Mouse (Mus musculus) left cerebral cortex, adult 18-20 months (tissue): ENCODE results near the gene Rnh1. TPM values are rescaled to one million over a fixed set of nuclear protein-coding genes. Genes with fewer than 3 reads are reported as not detected.

ENCODE experiments used
- DNase-seq, 2 experiments: peaks; one replicate each; pipeline ENCODE4 v3.0.0; 2021 to 2022; ENCODE audit warnings: low spot score in 2 of 2, mixed read lengths in 1 of 2
- long read RNA-seq, 2 experiments: library from polyadenylated mRNA; stranded (forward); transcript quantifications; one replicate each; pipeline ENCODE4 v2.0.0; 2021
- total RNA-seq, 2 experiments: library from RNA; stranded (reverse); gene quantifications; 2 replicates each; pipeline ENCODE4 v1.2.3; 2021

The Rnh1 gene
- total RNA-seq: 10 to 100 TPM; 39.0 to 43.2 TPM
- long read RNA-seq, experiment 1, transcript Rnh1-202 (10 exons, 1,656 nt): minor isoform, 16 of 56 reads
- long read RNA-seq, experiment 1, transcript Rnh1-201 (10 exons, 2,091 nt): major isoform, 32 of 56 reads
- long read RNA-seq, experiment 1, partial matches to known transcripts: 6 of 56 reads
- long read RNA-seq, experiment 1, other reads (novel, unspliced or antisense): 2 of 56 reads
- long read RNA-seq, experiment 2, transcript Rnh1-201 (10 exons, 2,091 nt): minor isoform, 16 of 51 reads
- long read RNA-seq, experiment 2, transcript Rnh1-202 (10 exons, 1,656 nt): major isoform, 24 of 51 reads
- long read RNA-seq, experiment 2, partial matches to known transcripts: 8 of 51 reads
- long read RNA-seq, experiment 2, other reads (novel, unspliced or antisense): 3 of 51 reads

DNA sequence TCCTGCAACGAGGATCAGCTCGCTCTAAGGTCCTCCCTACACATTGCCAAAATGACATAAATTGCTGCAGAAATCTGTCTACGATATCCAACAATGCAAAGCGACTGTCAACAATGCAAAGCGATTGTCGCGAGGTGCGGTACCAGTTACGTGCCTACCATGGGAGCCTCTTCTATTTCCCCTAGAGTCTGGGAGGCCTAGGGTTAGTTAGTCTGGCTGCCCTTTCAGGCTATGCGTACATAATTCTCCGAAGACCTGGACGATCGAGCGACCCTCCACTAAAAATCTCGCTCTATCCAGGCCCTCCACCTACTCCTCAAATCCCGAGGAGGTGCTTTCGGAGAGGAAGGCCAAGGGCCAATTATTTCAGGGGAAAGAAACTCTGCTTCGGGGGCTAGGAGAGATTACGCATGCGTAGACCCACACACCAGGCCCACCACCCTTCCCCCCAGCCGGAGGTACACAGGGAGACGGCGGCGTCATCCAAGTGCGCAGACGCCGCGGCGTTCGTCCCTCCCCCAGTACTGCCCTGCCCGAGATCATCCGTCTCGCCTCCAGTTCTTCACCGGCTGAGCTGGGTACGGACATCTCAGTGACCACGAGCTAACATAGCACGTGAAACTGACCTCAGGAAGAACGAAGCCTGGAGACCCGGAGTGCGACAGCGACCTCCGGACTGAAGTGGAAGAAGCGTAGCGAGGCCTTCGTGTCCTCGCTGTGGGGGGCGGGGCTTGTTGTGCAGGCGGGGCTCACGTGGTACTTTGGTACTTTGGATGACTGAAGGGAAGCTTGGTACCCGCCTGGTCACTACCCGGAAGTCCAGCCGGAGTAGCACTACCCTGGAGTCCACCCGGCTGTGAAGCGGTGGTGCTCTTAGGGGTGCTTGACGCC, at the start of gene Rnh1:
Gene Rnh1 (minus strand): TSS at position 742 of the 891 bp plus-strand sequence.
- DNase-seq: peak; percentile 91 to 92

DNA sequence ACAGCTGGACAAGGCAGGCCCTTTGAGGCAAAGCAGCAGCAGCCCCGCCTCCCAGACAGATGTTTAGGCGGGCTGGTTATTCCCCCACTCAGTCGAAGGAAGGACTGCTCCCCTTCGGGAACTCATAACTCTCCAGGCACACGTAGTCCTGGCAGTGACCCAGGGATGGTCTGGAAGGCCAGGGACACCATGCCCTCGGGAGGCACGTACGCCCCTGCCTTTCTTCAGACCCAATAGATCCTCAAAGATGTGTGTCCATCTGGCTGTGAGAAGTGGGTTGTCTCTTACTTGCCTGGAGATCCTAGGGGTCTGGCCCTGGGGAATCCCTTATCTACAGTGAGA, 49.4 kb upstream of the Rnh1 start:
- no peak for DNase-seq

DNA sequence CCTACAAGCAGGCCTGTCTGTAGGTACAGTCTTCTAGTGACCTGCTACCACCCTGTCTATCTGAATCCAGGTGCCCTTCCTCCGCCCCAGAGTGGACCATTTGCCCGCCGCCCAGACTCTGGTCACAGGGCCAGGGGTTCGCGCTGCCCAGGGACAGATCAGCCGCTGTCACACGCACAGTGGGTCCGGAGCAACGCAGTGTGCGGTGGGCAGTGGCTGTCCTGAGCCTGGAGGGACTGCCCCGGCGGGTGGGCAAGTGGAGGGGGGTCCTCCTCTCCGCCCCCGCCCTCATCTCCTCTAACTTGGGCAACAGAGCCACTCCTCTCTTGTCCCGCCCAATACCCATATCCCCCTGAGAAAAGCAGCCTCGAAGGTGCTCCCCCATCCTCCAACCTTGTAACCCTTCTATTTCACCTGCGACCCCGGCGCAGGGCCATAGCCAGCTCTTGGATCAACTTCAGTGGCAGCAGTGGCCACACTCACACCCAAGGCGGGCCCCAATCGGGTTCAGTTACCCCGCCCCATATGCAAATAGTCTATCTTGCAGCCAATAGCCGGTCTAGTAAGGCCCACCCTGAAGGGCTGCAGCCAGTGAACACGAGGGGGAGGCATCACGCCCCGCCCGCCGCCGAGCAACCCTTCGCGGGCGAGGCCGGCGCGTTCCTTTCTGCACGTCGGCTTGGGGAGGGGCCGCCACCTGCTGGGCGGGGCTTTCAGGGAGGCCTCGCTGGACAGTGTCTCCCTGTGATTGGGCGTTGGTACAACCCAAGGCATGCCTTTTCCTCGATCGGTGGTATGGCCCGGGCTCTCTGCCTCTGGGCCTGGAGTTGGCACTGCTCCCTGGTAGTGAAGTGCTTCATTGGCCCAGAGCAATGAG, 48.8 kb upstream of the Rnh1 start:
- DNase-seq: peak; percentile 90 to 94

DNA sequence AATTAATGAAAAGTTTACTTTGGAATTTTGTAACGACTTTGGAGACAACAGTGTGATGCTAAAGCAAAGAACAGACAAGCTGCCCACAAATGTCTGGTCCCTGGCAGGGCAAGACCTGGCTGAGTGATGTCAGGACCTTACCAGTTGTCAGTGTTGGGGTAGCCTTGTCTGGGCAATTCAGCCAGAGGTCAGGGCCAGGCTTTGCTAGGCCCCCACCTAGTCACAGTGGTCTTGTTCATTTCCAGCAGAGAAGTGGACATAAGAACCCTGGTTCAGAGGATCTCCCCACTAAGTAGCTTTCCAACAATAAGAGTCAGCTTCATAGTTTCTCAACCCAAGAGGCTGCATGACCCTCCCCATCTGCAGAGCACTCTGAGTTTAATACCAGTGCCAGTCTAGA, 47.7 kb upstream of the Rnh1 start:
- DNase-seq: no peak

DNA sequence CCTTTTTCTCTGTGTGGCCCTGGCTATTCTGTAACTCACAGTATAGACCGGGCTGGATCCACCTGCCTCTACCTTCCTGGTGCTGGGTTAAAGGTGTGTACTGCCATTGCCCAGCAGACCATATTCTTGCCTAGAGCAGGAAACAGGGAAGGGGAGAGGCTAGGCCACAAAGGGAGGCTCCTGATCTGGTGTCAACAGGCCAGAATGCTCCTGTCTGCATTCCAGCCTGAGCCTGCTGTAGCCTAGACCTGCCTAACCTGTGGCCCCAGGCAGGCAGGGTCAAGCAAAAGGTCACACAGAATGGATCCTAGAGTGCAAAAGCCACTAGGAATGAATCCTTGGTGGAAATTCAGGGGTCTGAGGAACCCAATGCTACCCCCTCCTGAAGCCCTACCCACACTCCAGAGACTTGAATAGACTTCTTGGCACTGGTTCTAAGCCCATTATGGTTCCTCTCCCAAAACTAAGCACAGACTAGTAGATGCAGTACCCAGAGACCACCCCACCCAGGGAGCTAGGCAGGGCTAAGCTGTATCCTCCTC, 47.0 kb upstream of the Rnh1 start:
- no peak for DNase-seq

DNA sequence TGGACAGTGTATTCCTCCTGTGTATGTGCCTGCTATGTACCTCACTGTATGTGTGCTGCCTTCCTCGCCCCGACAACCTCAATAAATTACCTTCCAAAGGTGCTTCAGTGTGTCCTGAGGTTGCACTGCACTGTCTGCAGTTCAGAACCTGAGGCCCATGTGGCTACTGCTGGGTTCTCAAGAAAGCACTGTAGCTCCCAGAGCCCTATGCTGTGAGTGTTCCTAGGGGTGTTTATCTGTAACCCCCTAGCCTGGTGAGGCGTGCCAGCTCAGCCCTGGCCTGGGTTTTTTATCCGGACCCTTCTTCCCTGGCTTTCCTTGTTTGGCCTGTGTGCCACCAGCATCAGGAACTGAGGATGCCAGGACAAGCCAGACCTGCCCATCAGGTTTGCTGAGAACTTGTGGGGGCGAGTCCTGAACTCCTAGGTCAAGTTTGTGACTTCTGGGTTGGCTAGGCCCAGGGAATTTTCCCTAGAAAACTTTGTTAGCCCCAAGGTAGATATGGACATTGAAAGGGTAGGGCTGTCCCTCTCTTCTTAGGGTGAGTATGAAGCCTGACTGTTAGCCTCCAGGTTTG, 46.0 kb upstream of the Rnh1 start:
- no peak for DNase-seq

DNA sequence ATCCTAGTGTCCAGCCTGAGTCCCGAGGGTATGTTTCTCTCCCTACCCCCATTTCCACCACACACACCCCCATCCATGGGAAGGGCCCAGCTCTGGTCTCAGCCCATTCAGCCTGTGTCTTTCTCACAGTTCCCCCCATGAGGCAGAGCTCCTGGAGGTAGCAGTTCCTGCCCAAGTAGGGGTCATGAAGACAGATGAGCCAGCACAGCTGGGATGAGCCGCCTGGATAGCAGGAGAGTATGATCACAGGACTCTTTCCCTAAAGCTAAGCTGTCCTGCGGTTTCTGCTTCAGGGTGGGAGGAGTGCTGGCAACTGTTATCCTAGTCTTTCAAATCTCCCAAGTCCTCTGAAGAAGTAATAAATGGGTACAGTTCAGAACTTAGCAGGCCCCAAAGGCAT, 45.5 kb upstream of the Rnh1 start:
- no peak for DNase-seq

DNA sequence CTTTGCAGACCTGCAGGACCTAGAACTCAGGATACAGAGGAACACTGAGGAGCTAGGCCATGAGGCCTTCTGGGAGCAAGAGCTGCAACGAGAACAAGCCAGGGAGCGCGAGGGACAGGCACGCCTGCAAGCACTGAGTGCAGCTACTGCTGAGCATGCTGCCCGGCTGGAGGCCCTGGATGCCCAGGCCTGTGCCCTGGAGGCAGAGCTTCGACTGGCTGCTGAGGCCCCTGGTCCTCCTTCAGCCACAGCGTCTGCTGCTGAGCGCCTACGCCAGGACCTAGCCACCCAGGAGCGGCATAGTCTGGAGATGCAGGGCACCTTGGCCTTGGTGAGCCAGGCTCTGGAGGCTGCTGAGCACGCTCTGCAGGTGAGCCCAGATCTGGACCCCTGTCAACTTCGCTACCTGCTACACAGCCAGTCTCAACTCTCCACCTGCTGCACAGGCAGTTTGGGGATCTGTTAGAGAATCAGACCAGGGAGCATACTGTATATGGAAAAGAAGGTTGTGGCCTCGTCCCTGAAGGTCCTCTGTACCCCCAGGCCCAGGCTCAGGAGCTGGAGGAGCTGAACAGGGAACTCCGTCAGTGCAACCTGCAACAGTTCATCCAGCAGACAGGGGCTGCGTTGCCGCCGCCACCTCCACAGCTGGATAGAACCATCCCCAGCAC, 44.8 kb upstream of the Rnh1 start:
- no peak for DNase-seq

DNA sequence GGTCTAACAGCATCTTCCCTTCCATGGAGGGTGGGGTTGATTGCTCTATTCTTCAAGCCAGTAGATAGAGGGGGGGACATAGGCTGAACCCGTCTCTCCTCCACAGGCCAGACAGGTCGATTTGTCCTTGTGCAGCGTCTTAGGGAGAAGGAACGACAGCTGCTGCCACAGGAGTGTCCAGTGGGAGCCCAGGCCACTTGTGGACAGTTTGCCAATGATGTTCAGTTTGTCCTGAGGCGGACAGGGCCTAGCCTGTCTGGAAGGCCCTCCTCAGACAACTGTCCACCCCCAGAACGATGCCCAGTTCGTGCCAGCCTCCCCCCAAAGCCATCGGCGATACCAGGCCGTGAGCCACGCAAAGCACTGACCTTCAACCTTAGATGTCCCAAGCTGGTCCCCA, 44.2 kb upstream of the Rnh1 start:
- no peak for DNase-seq

DNA sequence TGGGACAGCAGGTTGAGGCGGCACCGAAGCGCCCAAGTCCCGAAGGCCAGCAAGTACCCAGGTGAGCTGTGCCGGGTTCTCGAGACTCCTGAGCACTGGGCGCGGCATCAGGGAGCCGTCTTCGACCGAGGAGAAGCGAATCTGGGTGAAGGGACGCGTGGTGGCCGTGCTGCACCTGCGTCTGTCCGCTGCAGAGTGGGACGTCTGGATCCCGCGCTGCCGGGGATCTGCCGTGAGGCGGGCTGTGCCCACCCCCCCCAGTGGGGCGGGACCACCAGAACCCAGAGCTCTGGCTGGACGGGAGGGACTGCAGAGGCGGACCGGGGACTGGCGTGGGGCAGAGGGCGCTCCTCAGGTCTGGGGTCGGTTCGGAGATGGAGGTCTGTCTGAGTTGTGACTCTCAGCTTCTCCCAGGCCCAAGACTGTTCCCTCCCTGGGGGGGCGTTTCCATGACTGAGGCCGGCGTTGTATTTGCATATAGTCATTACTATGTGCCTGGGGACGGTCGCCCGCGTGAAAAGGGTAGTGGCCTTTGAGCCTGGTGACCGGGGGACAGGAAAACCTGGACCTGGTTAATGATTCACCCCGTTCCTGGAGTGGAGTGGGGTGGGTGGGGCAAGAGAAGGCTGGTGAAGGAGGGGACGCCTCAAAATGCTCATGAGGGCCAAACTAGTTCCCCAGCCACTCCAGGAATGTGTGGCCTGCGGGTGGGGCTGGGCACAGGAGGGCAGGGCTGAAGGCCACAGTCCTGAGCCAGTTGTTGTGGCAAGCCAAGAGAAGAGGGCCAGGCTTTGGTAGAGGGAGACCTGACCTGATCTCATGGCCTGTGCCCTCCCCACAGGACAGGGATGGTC, 43.5 kb upstream of the Rnh1 start:
- DNase-seq: no peak

DNA sequence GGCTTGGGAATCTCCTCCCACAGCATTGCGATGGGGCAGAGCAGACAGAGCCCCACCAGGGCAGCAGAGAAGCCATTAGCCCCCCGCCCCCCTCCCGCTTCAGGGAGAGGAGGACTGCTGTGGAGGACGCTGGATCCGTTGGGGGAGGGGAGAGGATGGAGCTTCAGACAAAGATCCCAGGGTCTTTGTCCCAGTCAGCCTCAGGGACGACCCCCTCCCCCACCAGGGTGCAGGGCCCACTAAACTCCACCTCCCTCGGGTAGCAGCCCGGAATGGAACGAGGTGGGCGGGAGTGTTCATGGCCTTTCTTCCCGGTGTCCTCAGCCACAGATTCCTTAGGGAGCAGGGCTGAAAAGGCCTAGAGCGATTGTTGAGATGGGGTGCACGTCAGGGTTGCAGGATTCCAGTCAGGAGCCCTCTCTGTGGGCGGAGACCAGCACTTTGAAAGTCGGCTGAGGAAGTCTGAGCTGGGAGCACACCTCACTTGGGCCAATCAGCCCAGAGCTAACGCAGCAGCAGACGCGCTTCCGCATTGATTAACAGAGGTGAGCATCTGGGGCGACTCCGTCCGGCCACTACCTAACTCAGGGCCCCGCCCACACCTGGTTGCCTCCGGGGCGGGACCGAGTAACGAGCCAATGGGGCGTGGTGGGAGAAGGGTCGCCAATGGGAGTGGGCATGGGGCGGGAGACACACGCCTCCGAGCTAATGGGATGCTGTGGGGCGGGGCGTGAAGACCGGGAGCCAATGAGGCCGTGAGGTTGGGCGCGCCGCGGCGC, 42.6 kb upstream of the Rnh1 start, which contains the start of gene Rassf7:
Gene Rassf7 (plus strand): TSS at position 760 of the 779 bp plus-strand sequence.
- DNase-seq: peak; percentile 72 to 74

DNA sequence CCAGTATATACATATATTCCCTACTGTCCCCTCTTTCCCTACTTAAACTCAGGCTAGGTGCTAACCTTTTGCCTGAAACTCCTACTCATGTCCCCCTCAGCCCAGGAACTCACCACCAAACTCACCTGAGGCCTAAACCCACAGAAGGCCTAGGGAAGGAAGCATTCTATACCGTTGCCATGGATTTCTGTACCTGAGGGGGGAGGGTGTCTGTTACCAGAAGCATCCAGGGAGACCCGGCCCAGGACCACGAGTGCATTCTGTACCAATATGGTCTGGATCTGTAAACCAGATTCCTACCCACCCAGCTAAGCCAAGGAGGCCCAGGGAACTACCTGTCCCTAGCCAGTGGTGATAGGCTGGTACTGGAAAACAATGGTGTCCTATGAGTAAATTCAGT, 41.7 kb upstream of the Rnh1 start:
- no peak for DNase-seq

DNA sequence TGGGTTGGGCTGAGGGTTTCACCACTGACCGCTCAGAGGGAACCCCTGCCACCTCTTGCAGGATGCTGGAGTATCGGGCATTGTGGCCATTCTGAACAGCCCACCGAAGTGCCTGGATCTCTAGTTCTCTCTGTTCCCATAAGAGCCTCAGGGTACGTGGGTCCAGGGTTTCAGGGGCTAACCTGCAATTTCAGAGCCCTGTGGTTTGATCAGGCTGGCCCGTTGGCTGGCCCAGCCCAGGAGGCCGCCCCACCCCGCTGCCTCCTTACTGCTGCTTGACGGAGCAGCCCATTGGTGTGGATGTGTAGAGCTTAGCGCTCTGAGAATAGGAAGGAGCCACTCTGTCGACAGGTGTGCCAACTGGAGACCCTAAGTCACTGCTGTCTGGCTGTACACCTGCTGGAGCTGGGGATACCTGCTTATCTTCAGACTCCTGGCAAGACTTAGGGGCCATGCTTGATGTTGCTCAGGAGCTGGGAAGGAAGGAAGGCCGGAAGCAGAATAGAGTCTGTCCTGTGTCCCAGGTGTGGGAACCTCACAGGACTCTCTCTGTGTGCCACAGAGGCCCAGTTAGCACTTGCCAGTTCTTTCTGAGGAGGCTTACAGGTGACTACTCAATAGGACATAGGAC, 41.1 kb upstream of the Rnh1 start, which contains the start of gene Lmntd2:
Gene Lmntd2 (minus strand): TSS at position 476 of the 631 bp plus-strand sequence.
- DNase-seq: no peak

DNA sequence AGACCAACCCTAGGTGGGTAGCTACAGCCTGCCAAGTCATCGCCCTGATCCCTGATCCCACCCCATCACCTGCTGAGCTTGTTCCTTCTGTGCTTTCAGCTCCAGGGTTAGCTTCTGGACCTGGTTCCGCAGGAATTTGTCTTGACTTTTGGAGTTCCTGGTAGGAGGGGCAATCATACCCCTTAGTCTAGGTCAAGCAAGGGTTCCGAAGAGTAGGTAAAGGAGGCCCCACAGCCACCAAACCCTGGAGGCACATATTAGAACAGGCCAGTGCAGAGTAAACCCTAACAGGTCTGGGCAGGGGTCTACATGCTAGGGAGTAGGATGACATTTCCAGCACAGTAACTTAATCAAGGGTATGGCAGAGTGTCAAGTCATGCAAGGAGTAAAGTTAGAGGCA, 40.5 kb upstream of the Rnh1 start:
- no peak for DNase-seq

DNA sequence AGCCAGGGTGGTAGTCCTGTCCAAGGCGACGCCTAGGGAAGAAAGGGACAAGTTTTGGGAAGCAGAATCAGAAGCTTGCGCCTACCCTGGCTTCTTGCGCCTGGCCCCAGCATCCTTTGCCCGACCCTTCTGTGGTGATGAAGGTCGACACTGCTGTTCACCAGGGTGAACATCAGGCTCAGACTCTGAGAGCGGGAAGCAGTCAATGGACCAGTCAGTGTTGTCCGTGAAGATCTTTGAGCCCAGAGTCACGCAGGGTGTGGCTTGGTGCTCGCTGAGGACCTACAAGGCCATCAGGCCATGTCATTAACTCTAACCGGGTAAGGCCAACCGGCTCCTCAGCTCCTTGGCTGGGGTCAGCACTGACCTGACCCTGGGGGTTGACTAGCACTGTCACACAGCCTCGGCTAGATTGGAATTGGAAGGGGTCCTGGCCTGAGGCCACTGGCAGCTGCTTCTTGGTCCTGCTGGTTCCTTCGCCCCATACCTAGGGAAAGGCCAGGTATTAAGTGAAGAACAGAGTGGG, 38.0 kb upstream of the Rnh1 start:
- DNase-seq: no peak

DNA sequence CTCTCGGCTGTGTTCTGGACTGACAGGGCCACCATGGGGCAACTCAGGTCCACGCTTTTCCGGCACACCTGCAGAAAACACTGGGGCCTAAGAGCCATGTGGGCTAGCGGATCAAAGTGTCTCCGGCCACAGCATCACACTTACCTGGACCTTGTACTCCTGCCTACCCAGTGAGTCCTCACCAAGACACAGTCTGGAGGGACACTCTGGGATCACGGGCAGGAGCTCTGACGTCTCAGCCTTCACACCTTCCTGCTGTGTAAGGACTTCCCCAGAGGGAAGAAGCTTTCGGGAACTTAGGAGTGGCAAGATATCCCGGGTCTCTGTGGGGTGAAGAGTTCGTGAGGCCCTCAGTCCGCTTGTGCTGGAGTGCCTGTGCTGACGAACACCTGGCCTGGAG, 37.5 kb upstream of the Rnh1 start:
- DNase-seq: no peak

DNA sequence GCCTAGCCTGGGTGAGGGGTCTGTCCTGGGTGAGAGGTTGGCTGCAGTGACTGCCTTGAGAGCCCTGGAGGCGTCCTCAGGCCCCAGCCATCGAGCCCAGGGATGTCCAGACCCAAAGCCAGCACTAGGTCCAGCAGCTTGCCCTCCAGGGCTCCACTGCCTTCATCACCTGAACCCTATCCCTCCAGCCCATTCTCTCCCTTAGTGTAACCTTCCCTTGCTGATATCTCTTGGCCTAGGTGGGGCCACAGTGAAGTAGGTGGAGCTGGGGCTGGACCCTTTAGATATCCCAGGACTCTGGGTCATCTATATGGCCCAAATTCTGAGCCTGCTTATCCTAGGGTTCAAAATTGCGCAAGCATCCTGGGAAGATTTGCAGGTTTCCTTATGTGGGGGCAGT, 36.9 kb upstream of the Rnh1 start:
- DNase-seq: no peak
